Mouse (Mus musculus) liver, adult 2 months (tissue): ENCODE measurements around the gene Rpl6.

Experiments used
- CTCF ChIP-seq: fragments of 200-500 bp; IDR thresholded peaks from 2 replicates; pipeline ENCODE4 v1.5.1; 2011; ENCODE audit warnings: low read depth, low read length, control low read depth
- POLR2A ChIP-seq: fragments of 200-500 bp; IDR thresholded peaks from 2 replicates; pipeline ENCODE4 v1.6.1; 2011; ENCODE audit warnings: low read length, control low read depth; ENCODE audit not compliant: insufficient read depth; ENCODE audit errors: extremely low read depth

DNA sequence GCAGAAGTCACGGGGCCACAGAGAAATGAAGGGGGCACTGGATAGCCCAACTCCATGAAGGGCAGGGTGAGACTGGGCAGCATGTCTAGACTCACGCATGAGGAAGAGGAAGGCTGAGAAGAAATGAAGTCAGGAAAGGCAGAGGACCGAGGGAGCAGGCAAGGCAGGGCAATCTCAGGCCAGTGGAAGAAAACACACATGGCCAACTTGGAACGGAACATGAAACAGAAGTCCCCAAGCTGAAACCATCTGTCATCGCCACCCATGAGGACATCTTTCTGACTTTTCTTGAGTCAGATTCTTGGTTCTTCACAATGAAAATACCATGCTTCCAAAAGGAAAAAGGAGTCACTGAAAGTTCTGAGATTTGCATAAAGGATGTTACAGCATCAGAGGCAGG is 46.8 kb upstream of the Rpl6 start:
- TF ChIP-seq CTCF (no peak), POLR2A (no peak)
